Mouse (Mus musculus) bone marrow macrophage, adult 2 months (primary cell): ENCODE data around the gene Mxi1.

Experiments
- CTCF ChIP-seq: IDR thresholded peaks from 2 replicates; pipeline ENCODE4 v1.5.1; 2012; ENCODE audit warnings: low read depth, mild to moderate bottlenecking, low read length, moderate library complexity
- POLR2A ChIP-seq: IDR thresholded peaks from 2 replicates; pipeline ENCODE4 v1.6.1; 2012; ENCODE audit warnings: mild to moderate bottlenecking, low read depth, low read length, borderline replicate concordance

DNA sequence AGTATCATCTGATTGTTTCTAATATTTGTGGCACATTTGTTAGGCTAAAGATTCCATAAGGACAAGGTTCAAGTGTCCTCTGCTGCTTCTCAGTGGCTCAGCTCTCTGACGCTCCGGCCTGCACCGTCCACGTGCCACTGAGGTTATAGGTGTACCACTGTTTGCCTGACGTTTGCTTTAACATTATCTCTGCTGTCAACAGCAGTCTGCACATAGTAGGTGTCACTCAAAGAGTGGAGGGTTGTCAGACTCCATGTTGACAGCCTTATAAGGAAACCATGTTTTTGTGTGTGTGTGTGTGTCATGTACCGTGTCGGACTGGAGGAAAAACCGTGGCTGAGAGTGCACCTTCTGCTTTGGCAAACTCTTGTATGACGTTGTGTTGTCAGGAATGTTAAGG is 24.9 kb downstream of the Mxi1 start:
- TF ChIP-seq CTCF (no peak), POLR2A (no peak)
